Mouse (Mus musculus): ENCODE measurements around the gene Kif26b. TPM values are rescaled to one million over a fixed set of nuclear protein-coding genes. Genes with fewer than 3 reads are reported as not detected.

Gene Kif26b
- polyA plus RNA-seq, 1 experiment, result not detected

- TF ChIP-seq CTCF (IDR thresholded peaks at IDR 0.05; ENCODE audit: insufficient read depth, low read depth, low read length) (no peak), POLR2A (IDR thresholded peaks at IDR 0.05; ENCODE audit: insufficient read depth, low read depth, low read length) (no peak)
- no peak overlapping the region for H3K4me3 ChIP-seq (ENCODE audit: insufficient read depth, low read depth, low read length)
- no peaks in the 10 kb centered on the region for H3K4me1 ChIP-seq (ENCODE audit: control insufficient read depth, insufficient read depth, low read length)
- H3K27ac ChIP-seq (ENCODE audit: insufficient read depth, low read depth, low read length), result no peak overlapping the region
- WGBS, result 74% methylated on average over 7 of the region's 7 CpGs
Measured at GRCm38 (mm10) chr1:178880905-178881304, 352.0 kb downstream of the Kif26b start.

GRCm38 (mm10) chr1:178886671-178887070, 357.7 kb downstream of the Kif26b start:
- no peak for TF ChIP-seq CTCF (IDR thresholded peaks at IDR 0.05; ENCODE audit: insufficient read depth, low read depth, low read length)
- TF ChIP-seq POLR2A (IDR thresholded peaks at IDR 0.05; ENCODE audit: insufficient read depth, low read depth, low read length), result no peak
- Histone ChIP-seq H3K4me1 (ENCODE audit: control insufficient read depth, insufficient read depth, low read length) (no peaks in the 10 kb centered on the region), H3K4me3 (ENCODE audit: insufficient read depth, low read depth, low read length) (no peak overlapping the region), H3K27ac (ENCODE audit: insufficient read depth, low read depth, low read length) (no peak overlapping the region)
- 80% methylated on average over 5 of the region's 5 CpGs for WGBS

- 80% methylated on average over 6 of the region's 6 CpGs for WGBS
- TF ChIP-seq CTCF (IDR thresholded peaks at IDR 0.05; ENCODE audit: insufficient read depth, low read depth, low read length) (no peak), POLR2A (IDR thresholded peaks at IDR 0.05; ENCODE audit: insufficient read depth, low read depth, low read length) (no peak)
- no peak overlapping the region for H3K27ac ChIP-seq (ENCODE audit: insufficient read depth, low read depth, low read length)
- no peaks in the 10 kb centered on the region for H3K4me1 ChIP-seq (ENCODE audit: control insufficient read depth, insufficient read depth, low read length)
- no peak overlapping the region for H3K4me3 ChIP-seq (ENCODE audit: insufficient read depth, low read depth, low read length)
Measured at GRCm38 (mm10) chr1:178892376-178892775, 363.5 kb downstream of the Kif26b start.

GRCm38 (mm10) chr1:178893229-178894080, 364.5 kb downstream of the Kif26b start:
- TF ChIP-seq POLR2A (IDR thresholded peaks at IDR 0.05; ENCODE audit: insufficient read depth, low read depth, low read length) (no peak), CTCF (IDR thresholded peaks at IDR 0.05; ENCODE audit: insufficient read depth, low read depth, low read length) (no peak)
- Histone ChIP-seq H3K4me3 (ENCODE audit: insufficient read depth, low read depth, low read length) (no peak overlapping the region), H3K4me1 (ENCODE audit: control insufficient read depth, insufficient read depth, low read length) (no peaks in the 10 kb centered on the region), H3K27ac (ENCODE audit: insufficient read depth, low read depth, low read length) (no peak overlapping the region)
- 79% methylated on average over 11 of the region's 11 CpGs for WGBS

GRCm38 (mm10) chr1:178894081-178894401, 365.1 kb downstream of the Kif26b start:
- WGBS, result 83% methylated on average over 3 of the region's 3 CpGs

GRCm38 (mm10) chr1:178895674-178896073, 366.7 kb downstream of the Kif26b start:
- no peaks in the 10 kb centered on the region for H3K4me1 ChIP-seq (ENCODE audit: control insufficient read depth, insufficient read depth, low read length)
- TF ChIP-seq CTCF (IDR thresholded peaks at IDR 0.05; ENCODE audit: insufficient read depth, low read depth, low read length) (no peak), POLR2A (IDR thresholded peaks at IDR 0.05; ENCODE audit: insufficient read depth, low read depth, low read length) (no peak)
- H3K27ac ChIP-seq (ENCODE audit: insufficient read depth, low read depth, low read length), result no peak overlapping the region
- 96% methylated on average over 4 of the region's 4 CpGs for WGBS
- H3K4me3 ChIP-seq (ENCODE audit: insufficient read depth, low read depth, low read length), result no peak overlapping the region

More at GRCm38 (mm10) chr1:178894081-178894401, 365.1 kb downstream of the Kif26b start:
- Histone ChIP-seq H3K4me3 (ENCODE audit: insufficient read depth, low read depth, low read length) (no peak overlapping the region), H3K4me1 (ENCODE audit: control insufficient read depth, insufficient read depth, low read length) (no peaks in the 10 kb centered on the region), H3K27ac (ENCODE audit: insufficient read depth, low read depth, low read length) (no peak overlapping the region)
- TF ChIP-seq CTCF (IDR thresholded peaks at IDR 0.05; ENCODE audit: insufficient read depth, low read depth, low read length) (no peak), POLR2A (IDR thresholded peaks at IDR 0.05; ENCODE audit: insufficient read depth, low read depth, low read length) (no peak)

GRCm38 (mm10) chr1:178910951-178911350, 382.0 kb downstream of the Kif26b start:
- TF ChIP-seq CTCF (IDR thresholded peaks at IDR 0.05; ENCODE audit: insufficient read depth, low read depth, low read length) (no peak), POLR2A (IDR thresholded peaks at IDR 0.05; ENCODE audit: insufficient read depth, low read depth, low read length) (no peak)
- no peak overlapping the region for H3K27ac ChIP-seq (ENCODE audit: insufficient read depth, low read depth, low read length)
- no peak overlapping the region for H3K4me3 ChIP-seq (ENCODE audit: insufficient read depth, low read depth, low read length)
- H3K4me1 ChIP-seq (ENCODE audit: control insufficient read depth, insufficient read depth, low read length), result no peaks in the 10 kb centered on the region; the same call in 1 of the 2 replicates
- WGBS, result 63% methylated on average over 14 of the region's 14 CpGs

GRCm38 (mm10) chr1:178912936-178913716, 384.2 kb downstream of the Kif26b start:
- no peak overlapping the region for H3K27ac ChIP-seq (ENCODE audit: insufficient read depth, low read depth, low read length)
- TF ChIP-seq CTCF (IDR thresholded peaks at IDR 0.05; ENCODE audit: insufficient read depth, low read depth, low read length), result no peak
- TF ChIP-seq POLR2A (IDR thresholded peaks at IDR 0.05; ENCODE audit: insufficient read depth, low read depth, low read length), result no peak
- H3K4me3 ChIP-seq (ENCODE audit: insufficient read depth, low read depth, low read length), result no peak overlapping the region
- WGBS, result 44% methylated on average over 6 of the region's 6 CpGs
- H3K4me1 ChIP-seq (ENCODE audit: control insufficient read depth, insufficient read depth, low read length), result peaks cover 8% of the 10 kb centered on the region

- WGBS, result 81% methylated on average over 12 of the region's 12 CpGs
- no peak overlapping the region for H3K27ac ChIP-seq (ENCODE audit: insufficient read depth, low read depth, low read length)
- H3K4me3 ChIP-seq (ENCODE audit: insufficient read depth, low read depth, low read length), result no peak overlapping the region
- TF ChIP-seq POLR2A (IDR thresholded peaks at IDR 0.05; ENCODE audit: insufficient read depth, low read depth, low read length) (no peak), CTCF (IDR thresholded peaks at IDR 0.05; ENCODE audit: insufficient read depth, low read depth, low read length) (no peak)
- H3K4me1 ChIP-seq (ENCODE audit: control insufficient read depth, insufficient read depth, low read length), result peaks cover 8% of the 10 kb centered on the region
Measured at GRCm38 (mm10) chr1:178915056-178915455, 386.1 kb downstream of the Kif26b start.
